ENCODE assay signal across 9 mouse cellular contexts in the genomic region with DNA sequence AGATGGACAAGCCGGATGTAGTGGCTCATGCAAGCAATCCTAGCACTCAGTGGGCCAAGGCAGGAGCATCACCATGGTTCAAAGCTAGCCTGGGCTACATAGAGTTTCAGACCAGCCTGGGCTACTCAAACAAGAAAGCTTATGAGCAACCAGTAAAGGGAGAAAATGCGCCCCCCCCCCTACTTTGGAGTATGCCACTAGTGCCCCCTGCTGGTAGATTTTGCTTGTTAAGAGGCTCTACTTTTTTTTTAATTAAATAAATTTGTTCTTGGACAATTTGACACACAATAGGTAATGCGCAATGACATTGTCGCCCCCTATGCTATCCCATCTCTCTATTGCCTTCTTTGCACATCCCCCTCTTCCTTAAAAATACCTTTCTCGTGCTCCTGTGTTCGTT. TPM values are rescaled to one million over a fixed set of nuclear protein-coding genes. Genes with fewer than 3 reads are reported as not detected.
A peak's percentile ranks its signal among the peaks of the same experiment; 100 is the strongest.
DNase-seq lines count a peak whose midpoint lies in the region; TF ChIP-seq lines count a peak whose summit lies in the region.
"Had no signal": no experiment of that assay in that cellular context is flagged by ENCODE, and none has a peak within 500 bp of the region (broad histone marks: within the 10 kb centered on the region; RNA-seq: fewer than 3 reads in every experiment).

No protein-coding gene starts in this region.

- no peaks in the 10 kb centered on the region for H3K27me3 ChIP-seq in liver, adult 2 months (ENCODE audit: control insufficient read depth, insufficient read depth, low read length)
- H3K27me3 ChIP-seq: embryonic facial prominence, embryonic 12.5 days had no signal

- H3K4me1 ChIP-seq in bone marrow macrophage, adult 2 months (ENCODE audit: control insufficient read depth, insufficient read depth, low read length), result no peaks in the 10 kb centered on the region
- peaks cover 4% of the 10 kb centered on the region; the same call in 1 of the 2 replicates for H3K4me1 ChIP-seq in liver, adult 2 months (ENCODE audit: control insufficient read depth, insufficient read depth, low read length)
- H3K4me1 ChIP-seq: embryonic facial prominence, embryonic 12.5 days had no signal

- H3K9ac ChIP-seq in liver, adult 2 months (ENCODE audit: low read depth, low read length), result no peak overlapping the region
- H3K9ac ChIP-seq: embryonic facial prominence, embryonic 12.5 days had no signal

- no peaks in the 10 kb centered on the region for H3K36me3 ChIP-seq in liver, adult 2 months (ENCODE audit: control insufficient read depth, insufficient read depth, low read length)
- H3K36me3 ChIP-seq: embryonic facial prominence, embryonic 12.5 days had no signal

- no peak overlapping the region for H3K4me3 ChIP-seq in bone marrow macrophage, adult 2 months (ENCODE audit: insufficient read depth, low read length)
- no peak overlapping the region for H3K4me3 ChIP-seq in liver, adult 2 months (ENCODE audit: insufficient read depth, low read depth, low read length)
- H3K4me3 ChIP-seq: embryonic facial prominence, embryonic 12.5 days had no signal

- intact Hi-C loops in heart, postnatal 14 days (cut with DNase I), result loop anchor here (1.0 to 5.0 kb wide), 2 partner anchors 39 to 286 kb away; no protein-coding TSS in a partner anchor

- WGBS in liver, adult 2 months, result 53% methylated on average over 6 of the region's 6 CpGs

- H3K79me2 ChIP-seq in liver, adult 2 months (ENCODE audit: control insufficient read depth, insufficient read depth, low read length), result no peaks in the 10 kb centered on the region

- peak; percentile 51 for TF ChIP-seq CTCF in bone marrow macrophage, adult 2 months (IDR thresholded peaks at IDR 0.05; ENCODE audit: low read depth, low read length)
- peak; percentile 30 for TF ChIP-seq CTCF in liver, adult 2 months (IDR thresholded peaks at IDR 0.05; ENCODE audit: low read depth, low read length)

- DNase-seq in heart, postnatal 14 days, result peak; percentile 44 to 70
- DNase-seq in heart, adult 9 months (ENCODE audit: low spot score in 2 of 2), result no peak
- peak; percentile 58 for DNase-seq in right cerebral cortex, postnatal 4 days
- DNase-seq in right cerebral cortex, postnatal 36 days (ENCODE audit: low spot score in 2 of 2), result no peak
- peak; percentile 46 for DNase-seq in liver, adult 2 months (ENCODE audit: extremely low read depth, low read depth, low spot score)
- no peak for DNase-seq in ovary, adult 18-20 months (ENCODE audit: low spot score)
- DNase-seq in layer of hippocampus, postnatal 36 days, result no peak

- TF ChIP-seq POLR2A in bone marrow macrophage, adult 2 months (IDR thresholded peaks at IDR 0.05; ENCODE audit: borderline replicate concordance, low read depth, low read length), result no peak
- TF ChIP-seq POLR2A in liver, adult 2 months (IDR thresholded peaks at IDR 0.05; ENCODE audit: extremely low read depth, insufficient read depth, low read length), result no peak

- H3K27ac ChIP-seq in bone marrow macrophage, adult 2 months (ENCODE audit: insufficient read depth, low read depth, low read length), result no peak overlapping the region
- no peak overlapping the region for H3K27ac ChIP-seq in liver, adult 2 months (replicated peaks; ENCODE audit: insufficient read depth, low read depth, low read length)
- H3K27ac ChIP-seq: embryonic facial prominence, embryonic 12.5 days had no signal

RNA-seq across cellular contexts. Expression of gene Slc47a1, which starts 9.9 kb away (rescaled TPM):
- total RNA-seq in heart, postnatal 14 days (2021), result 10 to 100 TPM; 25.8 to 31.2 TPM
- not detected in 2 replicates for polyA plus RNA-seq in bone marrow macrophage, adult 2 months (2012; ENCODE audit: insufficient read depth, insufficient read length, missing spikeins)
- total RNA-seq in liver, adult 2 months (2014; rRNA removed), result 160 and 169 TPM in 2 replicates
- polyA plus RNA-seq in liver, adult 2 months (2012; rRNA removed), result 151 and 163 TPM in 2 replicates
- 1 to 10 TPM in 1 of 2 experiments, under 1 TPM in 1; 0.40 to 3.5 TPM for total RNA-seq in layer of hippocampus, postnatal 36 days (2021)

RNA-seq across cellular contexts. Expression of gene Slc47a2, which starts 45.4 kb away (rescaled TPM):
- not detected for total RNA-seq in heart, postnatal 14 days (2021)
- polyA plus RNA-seq in bone marrow macrophage, adult 2 months (2012; ENCODE audit: insufficient read depth, insufficient read length, missing spikeins), result not detected in 2 replicates
- total RNA-seq in liver, adult 2 months (2014; rRNA removed), result not detected in 2 replicates
- polyA plus RNA-seq in liver, adult 2 months (2012; rRNA removed), result not detected in 2 replicates
- total RNA-seq in layer of hippocampus, postnatal 36 days (2021), result under 1 TPM in 1 of 2 experiments, not detected in 1; 0.15 TPM
- polyA plus RNA-seq: embryonic facial prominence, embryonic 12.5 days had no signal

Comparison
In these comparisons a context has a peak if more than half of its experiments do, and no peak if none do; other contexts are left out.
1. DNase-seq: peak in heart, postnatal 14 days (2 of 2), right cerebral cortex, postnatal 4 days (single experiment) and liver, adult 2 months (single experiment); none in heart, adult 9 months (0 of 2), right cerebral cortex, postnatal 36 days (0 of 2), ovary, adult 18-20 months (single experiment) and layer of hippocampus, postnatal 36 days (0 of 2).
2. RNA of gene Slc47a1, which starts 9.9 kb away (total RNA-seq): 160 to 169 TPM in liver, adult 2 months and 25.8 to 31.2 TPM in heart, postnatal 14 days; 0.40 to 3.5 TPM in layer of hippocampus, postnatal 36 days; every median in the first group is over 4 times any median in the second.